10 mouse cellular contexts compared by ENCODE assay signal in the genomic region with DNA sequence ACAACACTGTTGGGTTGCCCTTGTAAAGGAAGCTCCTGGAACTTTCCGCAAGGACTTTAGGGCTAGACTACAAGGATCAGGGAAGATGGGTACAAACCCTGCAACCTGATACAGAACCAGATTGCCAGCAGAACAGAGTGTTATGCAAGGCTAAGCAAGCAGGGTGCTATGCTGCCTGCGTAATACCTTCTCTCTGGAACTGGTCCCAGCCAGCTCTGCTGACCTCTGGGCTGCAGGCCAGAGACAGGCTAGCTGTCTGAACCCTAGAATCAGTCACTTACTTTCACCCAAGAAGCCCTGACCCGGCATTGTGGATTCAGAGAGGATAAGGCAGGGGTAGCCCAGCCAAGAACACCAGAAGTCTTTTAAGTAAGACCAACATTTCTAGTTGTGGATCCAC. TPM values are rescaled to one million over a fixed set of nuclear protein-coding genes. Genes with fewer than 3 reads are reported as not detected.
DNase-seq lines count a peak whose midpoint lies in the region; ATAC-seq and TF ChIP-seq lines count a peak whose summit lies in the region.
"Had no signal": no experiment of that assay in that cellular context is flagged by ENCODE, and none has a peak within 500 bp of the region (broad histone marks: within the 10 kb centered on the region; RNA-seq: fewer than 3 reads in every experiment).

No protein-coding gene starts in this region.

- intact Hi-C loops in gastrocnemius, postnatal 36 days (cut with DNase I): no loop called here

- no peak for ATAC-seq in hindbrain, embryonic 13.5 days (ENCODE audit: low FRiP score)
- no peak for ATAC-seq in erythroblast, adult 5-6 weeks (replicated peaks; ENCODE audit: low FRiP score, poor library complexity, severe bottlenecking)
- ATAC-seq: Patski had no signal

- H3K27me3 ChIP-seq in liver, adult 2 months (ENCODE audit: control insufficient read depth, insufficient read depth, low read length): no peaks in the 10 kb centered on the region
- no peaks in the 10 kb centered on the region for H3K27me3 ChIP-seq in hindbrain, embryonic 13.5 days
- H3K27me3 ChIP-seq: neural tube, embryonic 12.5 days; Patski had no signal

- H3K79me2 ChIP-seq in liver, adult 2 months (ENCODE audit: control insufficient read depth, insufficient read depth, low read length): peaks cover 3% of the 10 kb centered on the region; the same call in 1 of the 2 replicates

- H3K4me1 ChIP-seq in liver, adult 2 months (ENCODE audit: control insufficient read depth, insufficient read depth, low read length): peaks cover 36% of the 10 kb centered on the region
- H3K4me1 ChIP-seq in hindbrain, embryonic 13.5 days (replicated peaks): peaks cover 27% of the 10 kb centered on the region

- H3K9ac ChIP-seq in liver, adult 2 months (ENCODE audit: low read depth, low read length): peak overlapping the region; percentile 65
- no peak overlapping the region for H3K9ac ChIP-seq in hindbrain, embryonic 13.5 days
- H3K9ac ChIP-seq: neural tube, embryonic 12.5 days had no signal

- no peak for TF ChIP-seq POLR2A in liver, adult 2 months (IDR thresholded peaks at IDR 0.05; ENCODE audit: extremely low read depth, insufficient read depth, low read length)

- 10% methylated on average over 3 of the region's 3 CpGs for WGBS in liver, adult 2 months
- WGBS in hindbrain, embryonic 13.5 days: 93% methylated on average over 3 of the region's 3 CpGs

- H3K9me3 ChIP-seq in hindbrain, embryonic 13.5 days: no peaks in the 10 kb centered on the region
- H3K9me3 ChIP-seq: neural tube, embryonic 12.5 days had no signal

- peaks cover 57% of the 10 kb centered on the region for H3K36me3 ChIP-seq in liver, adult 2 months (ENCODE audit: control insufficient read depth, insufficient read depth, low read length)
- peaks cover 73% of the 10 kb centered on the region for H3K36me3 ChIP-seq in hindbrain, embryonic 13.5 days

- H3K4me2 ChIP-seq in hindbrain, embryonic 13.5 days: no peak overlapping the region
- H3K4me2 ChIP-seq: neural tube, embryonic 12.5 days had no signal

- H3K4me3 ChIP-seq in liver, adult 2 months (ENCODE audit: insufficient read depth, low read depth, low read length): peak overlapping the region; percentile 19; the same call in 1 of the 2 replicates
- no peak overlapping the region for H3K4me3 ChIP-seq in hindbrain, embryonic 13.5 days
- H3K4me3 ChIP-seq: neural tube, embryonic 12.5 days had no signal

- DNase-seq in 3T3-L1 (ENCODE audit: low read depth, low spot score): peak; percentile 65
- DNase-seq in adrenal gland, adult 2 months: peak; percentile 93
- peak; percentile 78 to 82 for DNase-seq in gastrocnemius, postnatal 36 days
- DNase-seq in liver, adult 2 months (ENCODE audit: extremely low read depth, low read depth, low spot score): peak; percentile 97
- DNase-seq in right cerebral cortex, postnatal 25 days: no peak
- DNase-seq in left cerebral cortex, adult 9 months (ENCODE audit: low spot score in 2 of 2): no peak

- H3K27ac ChIP-seq in liver, adult 2 months (replicated peaks; ENCODE audit: insufficient read depth, low read depth, low read length): peak overlapping the region; percentile 93
- no peak overlapping the region for H3K27ac ChIP-seq in hindbrain, embryonic 13.5 days
- H3K27ac ChIP-seq: neural tube, embryonic 12.5 days had no signal

- TF ChIP-seq CTCF in liver, adult 2 months (IDR thresholded peaks at IDR 0.05; ENCODE audit: low read depth, low read length): no peak

RNA-seq across cellular contexts. Expression of a gene that starts 23.7 kb away (rescaled TPM):
- total RNA-seq in adrenal gland, adult 2 months (2021): 10 to 100 TPM; 55.3 to 69.6 TPM
- 35.6 and 50.7 TPM in 2 replicates for polyA plus RNA-seq in adrenal gland, adult 2 months (2012; rRNA removed)
- total RNA-seq in gastrocnemius, postnatal 36 days (2021): 10 to 100 TPM; 41.3 to 45.0 TPM
- total RNA-seq in liver, adult 2 months (2014; rRNA removed): 22.6 and 30.7 TPM in 2 replicates
- 24.4 and 25.5 TPM in 2 replicates for polyA plus RNA-seq in liver, adult 2 months (2012; rRNA removed)
- polyA plus RNA-seq in hindbrain, embryonic 13.5 days (2015; fragmentation: Nextera tagmentation; extraction: Ambion mirVana): 41.2 and 41.3 TPM in 2 replicates
- 1.5 and 1.7 TPM in 2 replicates for total RNA-seq in erythroblast, adult 5-6 weeks (2015; ENCODE audit: low replicate concordance)
- 2.8 and 6.6 TPM in 2 replicates for total RNA-seq in erythroblast, adult 5-6 weeks (2017; ENCODE audit: low replicate concordance)

RNA-seq across cellular contexts. Expression of a gene that starts 30.9 kb away (rescaled TPM):
- 1 to 10 TPM; 5.1 to 5.9 TPM for total RNA-seq in adrenal gland, adult 2 months (2021)
- 6.1 and 6.6 TPM in 2 replicates for polyA plus RNA-seq in adrenal gland, adult 2 months (2012; rRNA removed)
- total RNA-seq in gastrocnemius, postnatal 36 days (2021): 1 to 10 TPM; 1.8 to 1.9 TPM
- 0.67 and 0.83 TPM in 2 replicates for total RNA-seq in liver, adult 2 months (2014; rRNA removed)
- 2.9 and 3.0 TPM in 2 replicates for polyA plus RNA-seq in liver, adult 2 months (2012; rRNA removed)
- 5.1 and 5.9 TPM in 2 replicates for polyA plus RNA-seq in hindbrain, embryonic 13.5 days (2015; fragmentation: Nextera tagmentation; extraction: Ambion mirVana)
- 0.77 and 0.84 TPM in 2 replicates for total RNA-seq in erythroblast, adult 5-6 weeks (2015; ENCODE audit: low replicate concordance)
- total RNA-seq in erythroblast, adult 5-6 weeks (2017; ENCODE audit: low replicate concordance): 0.98 and 2.1 TPM in 2 replicates

RNA-seq across cellular contexts. Expression of a gene that starts 31.3 kb away (rescaled TPM):
- total RNA-seq in adrenal gland, adult 2 months (2021): 1 to 10 TPM; 2.2 to 2.8 TPM
- 0.45 and 2.1 TPM in 2 replicates for polyA plus RNA-seq in adrenal gland, adult 2 months (2012; rRNA removed)
- 1 to 10 TPM; 1.4 to 3.7 TPM for total RNA-seq in gastrocnemius, postnatal 36 days (2021)
- total RNA-seq in liver, adult 2 months (2014; rRNA removed): 2.1 and 10.0 TPM in 2 replicates
- 29.3 and 45.5 TPM in 2 replicates for polyA plus RNA-seq in liver, adult 2 months (2012; rRNA removed)
- polyA plus RNA-seq in hindbrain, embryonic 13.5 days (2015; fragmentation: Nextera tagmentation; extraction: Ambion mirVana): 1.0 TPM in 1 of 2 replicates, not detected in the other
- total RNA-seq in erythroblast, adult 5-6 weeks (2015; ENCODE audit: low replicate concordance): 2,071 and 2,279 TPM in 2 replicates
- total RNA-seq in erythroblast, adult 5-6 weeks (2017; ENCODE audit: low replicate concordance): 352 and 444 TPM in 2 replicates

RNA-seq across cellular contexts. Expression of a gene that starts 31.9 kb away (rescaled TPM):
- total RNA-seq in adrenal gland, adult 2 months (2021): 10 to 100 TPM; 34.0 to 79.5 TPM
- 35.2 and 36.8 TPM in 2 replicates for polyA plus RNA-seq in adrenal gland, adult 2 months (2012; rRNA removed)
- total RNA-seq in gastrocnemius, postnatal 36 days (2021): 100 to 1,000 TPM in 1 of 2 experiments, 10 to 100 TPM in 1; 71.7 to 145 TPM
- 40.0 and 41.9 TPM in 2 replicates for total RNA-seq in liver, adult 2 months (2014; rRNA removed)
- 57.9 and 124 TPM in 2 replicates for polyA plus RNA-seq in liver, adult 2 months (2012; rRNA removed)
- polyA plus RNA-seq in hindbrain, embryonic 13.5 days (2015; fragmentation: Nextera tagmentation; extraction: Ambion mirVana): 46.2 and 50.1 TPM in 2 replicates
- 2.1 and 6.3 TPM in 2 replicates for total RNA-seq in erythroblast, adult 5-6 weeks (2015; ENCODE audit: low replicate concordance)
- 4.2 and 16.2 TPM in 2 replicates for total RNA-seq in erythroblast, adult 5-6 weeks (2017; ENCODE audit: low replicate concordance)

RNA-seq across cellular contexts. Expression of a gene that starts 37.6 kb away (rescaled TPM):
- 100 to 1,000 TPM; 152 to 167 TPM for total RNA-seq in adrenal gland, adult 2 months (2021)
- 1,060 and 1,061 TPM in 2 replicates for polyA plus RNA-seq in adrenal gland, adult 2 months (2012; rRNA removed)
- 10 to 100 TPM; 36.4 to 44.0 TPM for total RNA-seq in gastrocnemius, postnatal 36 days (2021)
- total RNA-seq in liver, adult 2 months (2014; rRNA removed): 25.8 and 32.5 TPM in 2 replicates
- 103 and 144 TPM in 2 replicates for polyA plus RNA-seq in liver, adult 2 months (2012; rRNA removed)
- 103 and 108 TPM in 2 replicates for polyA plus RNA-seq in hindbrain, embryonic 13.5 days (2015; fragmentation: Nextera tagmentation; extraction: Ambion mirVana)
- total RNA-seq in erythroblast, adult 5-6 weeks (2015; ENCODE audit: low replicate concordance): 8.6 and 12.3 TPM in 2 replicates
- total RNA-seq in erythroblast, adult 5-6 weeks (2017; ENCODE audit: low replicate concordance): 5.1 and 7.7 TPM in 2 replicates

Comparison
In these comparisons a context has a peak if more than half of its experiments do, and no peak if none do; other contexts are left out.
1. DNase-seq: peak in 3T3-L1 (single experiment), adrenal gland, adult 2 months (single experiment), gastrocnemius, postnatal 36 days (2 of 2) and liver, adult 2 months (single experiment); none in right cerebral cortex, postnatal 25 days (single experiment) and left cerebral cortex, adult 9 months (0 of 2).
2. RNA of a gene that starts 31.3 kb away (total RNA-seq): 352 to 2,279 TPM in erythroblast, adult 5-6 weeks; 2.1 to 10.0 TPM in liver, adult 2 months, 1.4 to 3.7 TPM in gastrocnemius, postnatal 36 days and 2.2 to 2.8 TPM in adrenal gland, adult 2 months; every median in the first group is over 10 times any median in the second.